Mouse (Mus musculus): ENCODE data around the gene Arl6ip4.

Arl6ip4 gene

GRCm38 (mm10) chr5:124115990-124116845, at the start of gene Arl6ip4:
Gene Arl6ip4 (plus strand): TSS chr5:124116089.
- DNase-seq: peak; percentile 82

GRCm38 (mm10) chr5:124069657-124070056, 46.2 kb upstream of the Arl6ip4 start:
- no peak for DNase-seq

- DNase-seq: no peak
Observed at GRCm38 (mm10) chr5:124073682-124074081, 42.2 kb upstream of the Arl6ip4 start.

- DNase-seq: peak; percentile 57
Observed at GRCm38 (mm10) chr5:124074845-124075307, 41.0 kb upstream of the Arl6ip4 start.

- peak; percentile 40 for DNase-seq
Observed at GRCm38 (mm10) chr5:124075716-124076115, 40.2 kb upstream of the Arl6ip4 start.

GRCm38 (mm10) chr5:124076559-124076958, 39.3 kb upstream of the Arl6ip4 start:
- no peak for DNase-seq

GRCm38 (mm10) chr5:124077241-124077640, 38.6 kb upstream of the Arl6ip4 start:
- DNase-seq: peak; percentile 53

GRCm38 (mm10) chr5:124077856-124078460, 37.9 kb upstream of the Arl6ip4 start:
- peak; percentile 62 for DNase-seq

GRCm38 (mm10) chr5:124078794-124079416, 37.0 kb upstream of the Arl6ip4 start:
- peak; percentile 79 for DNase-seq

GRCm38 (mm10) chr5:124079880-124080279, 36.0 kb upstream of the Arl6ip4 start:
- peak; percentile 77 for DNase-seq

GRCm38 (mm10) chr5:124082447-124082846, 33.4 kb upstream of the Arl6ip4 start:
- no peak for DNase-seq

- DNase-seq: peak; percentile 30
Observed at GRCm38 (mm10) chr5:124082941-124083688, 32.8 kb upstream of the Arl6ip4 start.

- DNase-seq: peak; percentile 65
Observed at GRCm38 (mm10) chr5:124083850-124084587, 31.9 kb upstream of the Arl6ip4 start.

GRCm38 (mm10) chr5:124084588-124085173, 31.2 kb upstream of the Arl6ip4 start:
- peak; percentile 90 for DNase-seq

GRCm38 (mm10) chr5:124085513-124085912, 30.4 kb upstream of the Arl6ip4 start:
- no peak for DNase-seq

GRCm38 (mm10) chr5:124086876-124087275, 29.0 kb upstream of the Arl6ip4 start:
- no peak for DNase-seq

- DNase-seq: no peak
Observed at GRCm38 (mm10) chr5:124089868-124090267, 26.0 kb upstream of the Arl6ip4 start.

GRCm38 (mm10) chr5:124091951-124092406, 23.9 kb upstream of the Arl6ip4 start:
- DNase-seq: no peak

- no peak for DNase-seq
Observed at GRCm38 (mm10) chr5:124093120-124093794, 22.6 kb upstream of the Arl6ip4 start.

- DNase-seq: no peak
Observed at GRCm38 (mm10) chr5:124093852-124094604, 21.9 kb upstream of the Arl6ip4 start.

Measured in thymus, postnatal 14 days (tissue).